Mouse (Mus musculus) gastrocnemius, postnatal 25 days (tissue): ENCODE data around the gene Stk16. TPM values are rescaled to one million over a fixed set of nuclear protein-coding genes. Genes with fewer than 3 reads are reported as not detected.
"Not testable (repeated sequence)": the region's sequence is repeated elsewhere in the genome, so short reads cannot be mapped to it uniquely, and the experiment has no call there.

ENCODE experiments used
- DNase-seq: peaks from one replicate; pipeline ENCODE4 v3.0.0; 2022
- total RNA-seq, 2 experiments: library from RNA; stranded (reverse); gene quantifications; 1 replicate in 1 of 2; 2 replicates in 1 of 2; pipeline ENCODE4 v1.2.3; 2021

The Stk16 gene
- total RNA-seq, 2 experiments from 2014 or later = 23.1 to 26.0 TPM

- no peak for DNase-seq
These were observed 1.9 kb downstream of the Stk16 start for GRCm38 (mm10) chr1:75212542-75212941.

GRCm38 (mm10) chr1:75213096-75213495, 2.5 kb downstream of the Stk16 start:
- DNase-seq = no peak

DNA sequence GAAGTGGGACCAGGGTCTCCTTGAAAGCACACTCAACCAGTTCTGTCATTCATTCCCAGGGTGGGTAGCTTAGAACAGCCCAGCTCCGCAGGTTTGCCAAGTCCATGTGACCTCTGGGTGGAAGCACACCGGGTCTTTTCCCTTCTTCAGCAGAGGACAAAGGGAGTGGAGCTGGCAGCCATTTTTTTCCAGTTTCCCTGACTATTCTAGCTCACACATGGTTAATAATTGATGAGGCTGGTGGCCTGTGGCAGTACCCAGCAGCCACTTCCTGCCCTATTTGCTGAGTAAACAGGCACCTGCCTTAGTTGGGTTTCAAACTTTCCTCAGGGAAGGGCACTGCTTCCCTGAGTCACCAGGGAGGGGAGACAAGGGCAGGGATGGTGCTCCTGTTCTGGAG, 3.8 kb downstream of the Stk16 start:
- DNase-seq = no peak

DNA sequence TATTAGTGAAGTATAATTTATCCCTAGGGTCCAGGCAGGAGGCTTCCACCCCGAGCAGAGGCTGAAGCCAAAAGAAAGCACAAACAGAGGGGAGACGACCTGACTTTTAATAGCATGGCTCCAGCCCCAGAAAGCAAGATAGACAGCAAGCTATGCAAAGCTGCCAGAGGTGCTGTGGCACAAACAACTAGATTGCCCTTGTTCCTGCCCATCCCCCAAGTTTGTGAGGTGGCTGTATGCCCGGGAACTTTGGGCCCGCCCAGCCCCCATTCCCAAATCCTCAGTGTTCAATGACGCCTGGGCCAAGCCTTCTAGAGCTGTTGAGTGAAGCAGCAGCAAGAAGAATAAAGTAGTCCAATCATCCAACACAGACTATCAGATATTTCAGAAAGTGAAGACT, 4.2 kb downstream of the Stk16 start:
- peak; percentile 40 for DNase-seq

DNA sequence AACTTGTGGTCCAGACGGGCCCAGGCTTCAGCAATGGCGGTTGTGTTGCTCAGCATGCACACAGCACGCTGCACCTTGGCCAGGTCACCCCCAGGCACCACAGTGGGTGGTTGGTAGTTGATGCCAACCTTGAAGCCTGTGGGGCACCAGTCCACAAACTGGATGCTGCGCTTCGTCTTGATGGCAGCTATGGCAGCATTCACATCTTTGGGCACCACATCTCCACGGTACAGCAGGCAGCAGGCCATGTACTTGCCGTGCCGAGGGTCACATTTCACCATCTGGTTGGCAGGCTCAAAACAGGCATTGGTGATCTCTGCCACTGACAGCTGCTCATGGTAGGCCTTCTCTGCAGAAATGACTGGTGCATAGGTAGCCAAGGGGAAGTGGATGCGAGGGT, 5.1 kb downstream of the Stk16 start:
- DNase-seq = peak; percentile 66

DNA sequence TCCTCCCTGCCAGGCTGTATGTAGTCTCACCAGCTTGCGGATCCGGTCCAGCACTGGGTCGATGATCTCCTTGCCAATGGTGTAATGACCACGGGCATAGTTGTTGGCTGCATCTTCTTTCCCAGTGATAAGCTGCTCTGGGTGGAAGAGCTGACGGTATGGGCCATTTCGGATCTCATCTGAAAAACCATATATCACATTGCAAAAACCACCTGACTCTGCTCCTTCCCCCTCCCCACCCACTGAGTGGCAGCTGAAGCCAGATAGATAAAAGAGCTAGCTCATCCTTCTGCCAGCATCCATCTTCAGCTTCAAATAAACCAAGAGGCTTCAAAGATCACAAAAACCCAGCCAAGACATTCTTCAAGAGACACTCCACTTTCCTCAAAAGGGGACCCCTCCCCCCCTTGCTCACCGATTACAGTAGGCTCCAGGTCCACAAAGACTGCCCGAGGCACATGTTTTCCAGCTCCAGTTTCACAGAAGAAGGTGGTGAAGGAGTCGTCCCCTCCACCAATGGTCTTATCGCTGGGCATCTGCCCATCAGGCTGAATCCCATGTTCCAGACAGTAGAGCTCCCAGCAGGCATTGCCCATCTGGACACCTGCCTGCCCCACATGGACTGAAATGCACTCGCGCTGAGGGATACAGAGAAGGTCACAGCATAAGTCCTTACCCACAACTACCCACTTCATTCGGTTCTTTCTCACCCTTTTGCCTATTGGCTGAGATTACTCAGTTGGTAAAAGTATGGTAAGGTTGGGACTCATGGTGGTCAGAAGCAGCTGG, 6.4 kb downstream of the Stk16 start:
- DNase-seq = peak; percentile 77

DNA sequence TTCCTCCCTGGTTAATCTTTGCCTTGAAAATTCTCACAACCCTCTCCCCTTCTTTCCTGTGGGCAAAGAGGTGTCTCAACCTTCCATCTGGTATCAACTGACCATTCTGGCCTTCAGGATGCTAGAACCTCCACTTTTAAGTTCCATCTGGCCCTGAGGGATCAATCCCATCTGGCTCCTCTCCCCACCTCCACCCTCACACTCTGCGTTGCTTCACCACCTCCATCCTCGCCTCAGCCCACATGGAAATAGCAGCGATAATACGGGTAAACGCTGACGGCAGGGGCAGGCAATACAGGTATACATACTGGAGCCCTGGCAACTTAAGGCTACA, 7.2 kb downstream of the Stk16 start:
- no peak for DNase-seq

DNA sequence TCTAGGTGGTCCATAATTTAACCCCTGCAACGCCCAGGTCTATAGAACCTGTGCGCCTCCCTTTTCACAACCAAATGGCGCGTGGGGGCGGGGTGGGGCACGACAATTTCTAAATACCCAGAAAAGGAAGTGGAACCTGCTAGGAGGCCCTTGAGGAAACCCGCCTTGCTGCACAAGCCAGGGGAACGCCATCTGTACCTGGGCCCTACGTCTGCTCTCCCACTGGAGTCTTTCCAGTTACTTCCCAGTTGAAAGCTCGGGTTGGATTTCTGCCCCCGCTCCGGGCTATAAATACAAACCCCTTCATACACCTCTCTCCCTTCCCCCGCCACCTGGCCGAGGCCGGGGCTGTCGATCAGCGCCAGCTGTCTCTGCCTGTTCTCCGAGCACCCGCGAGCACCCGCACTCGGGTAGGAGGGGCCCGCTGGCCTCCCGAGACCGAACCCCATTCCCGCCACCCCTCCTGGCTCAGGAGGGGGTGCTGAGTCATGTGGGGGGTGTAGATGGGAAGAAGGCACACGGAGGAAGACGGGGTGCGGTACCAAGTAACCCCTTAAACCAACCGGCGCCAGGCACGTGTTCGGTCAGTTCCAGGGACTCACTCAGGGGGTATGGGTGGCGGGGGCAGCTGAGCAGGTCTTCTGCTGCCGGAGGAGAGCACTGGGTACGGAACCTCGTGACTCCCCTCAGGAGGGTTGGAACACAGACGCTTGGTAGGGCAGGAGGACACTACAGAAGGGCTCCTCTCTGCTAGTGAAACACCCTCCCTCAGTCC, 7.8 kb downstream of the Stk16 start:
- peak; percentile 90 for DNase-seq

GRCm38 (mm10) chr1:75219078-75219477, 8.4 kb downstream of the Stk16 start:
- DNase-seq = peak; percentile 88

DNA sequence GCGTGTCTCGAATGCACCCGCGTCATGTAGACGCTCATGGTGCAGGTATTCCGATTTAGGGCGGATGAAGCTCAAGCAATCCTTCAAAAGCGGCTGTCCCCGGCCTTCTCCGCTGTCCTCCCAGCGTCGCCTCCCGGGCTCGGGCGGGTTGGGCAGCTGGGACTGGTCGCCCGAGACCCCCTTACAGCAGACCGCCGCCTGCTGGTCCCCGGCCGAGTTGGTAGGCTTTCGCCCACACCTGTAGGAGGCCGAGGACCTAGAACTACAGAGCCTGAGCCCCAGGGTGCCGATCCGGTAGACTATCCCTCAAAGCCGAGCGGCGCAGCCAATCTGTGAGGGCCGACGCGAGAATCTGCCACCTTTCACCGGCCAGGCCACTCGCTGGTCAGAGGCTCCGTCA, 8.9 kb downstream of the Stk16 start, which contains the start of gene Tuba4a:
Gene Tuba4a, minus strand, starts transcription at position 335 of the 400 bp plus-strand sequence.
- DNase-seq = no peak

- DNase-seq = no peak
These were observed 10.9 kb downstream of the Stk16 start for GRCm38 (mm10) chr1:75221538-75221937.

DNA sequence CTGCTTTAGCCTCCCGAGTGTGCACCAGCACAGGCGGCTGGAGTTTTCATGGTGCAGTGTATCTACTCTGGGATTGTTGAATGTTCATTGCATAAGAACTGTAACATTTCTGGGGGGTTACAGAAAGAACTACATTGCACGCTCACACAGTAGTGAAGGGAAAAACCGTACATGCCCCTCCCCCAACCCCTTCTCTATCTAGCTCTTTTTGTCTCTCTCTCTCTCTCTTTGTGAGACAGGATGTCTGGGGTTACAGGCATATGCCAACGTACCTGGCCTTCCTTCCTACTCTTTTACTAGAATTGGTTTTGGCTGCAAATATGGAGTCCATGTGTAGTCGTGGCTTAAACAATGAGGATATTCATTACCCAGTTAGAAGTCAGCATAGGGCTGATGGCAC, 12.3 kb downstream of the Stk16 start:
- DNase-seq = no peak

DNA sequence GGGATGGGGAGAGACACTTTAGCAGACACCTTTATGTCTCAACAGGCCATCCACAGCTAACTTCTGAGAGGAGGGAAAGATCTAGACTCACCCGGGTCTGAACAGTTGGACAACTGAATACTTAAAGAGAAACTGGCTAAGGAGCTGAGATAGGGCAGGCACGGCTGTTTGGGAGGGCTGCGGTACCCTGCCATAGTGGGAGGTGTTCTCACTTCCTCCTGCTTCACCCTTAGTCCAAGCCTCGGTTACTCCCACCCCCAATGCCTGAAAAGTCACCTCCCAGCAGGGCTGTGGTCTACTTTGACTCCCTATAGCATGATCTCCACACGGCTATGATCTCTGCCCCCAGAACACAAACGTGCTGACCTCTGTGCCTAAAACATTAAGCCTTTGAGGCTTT, 12.9 kb downstream of the Stk16 start:
- no peak for DNase-seq

- no peak for DNase-seq
These were observed 14.8 kb downstream of the Stk16 start for GRCm38 (mm10) chr1:75225473-75225872.

DNA sequence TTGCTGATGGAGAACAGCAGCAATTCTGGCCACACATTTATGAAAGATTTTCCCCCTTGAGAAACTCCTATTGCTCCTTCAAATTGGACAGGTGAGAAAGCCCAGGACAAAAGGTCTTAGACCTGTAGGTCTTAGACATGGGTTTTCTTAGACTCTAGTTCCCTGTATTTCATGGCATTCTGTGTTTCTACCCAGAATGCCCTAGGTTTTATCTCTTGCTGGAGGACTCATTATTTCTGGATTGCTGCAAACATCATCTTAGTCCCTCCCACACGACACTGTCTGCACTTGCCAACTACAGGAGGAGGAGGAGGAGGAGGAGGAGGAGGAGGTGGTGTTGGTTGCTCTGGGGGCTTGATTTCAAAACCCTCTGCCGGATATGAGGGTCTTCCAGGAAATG, 15.5 kb downstream of the Stk16 start:
- no peak for DNase-seq

DNA sequence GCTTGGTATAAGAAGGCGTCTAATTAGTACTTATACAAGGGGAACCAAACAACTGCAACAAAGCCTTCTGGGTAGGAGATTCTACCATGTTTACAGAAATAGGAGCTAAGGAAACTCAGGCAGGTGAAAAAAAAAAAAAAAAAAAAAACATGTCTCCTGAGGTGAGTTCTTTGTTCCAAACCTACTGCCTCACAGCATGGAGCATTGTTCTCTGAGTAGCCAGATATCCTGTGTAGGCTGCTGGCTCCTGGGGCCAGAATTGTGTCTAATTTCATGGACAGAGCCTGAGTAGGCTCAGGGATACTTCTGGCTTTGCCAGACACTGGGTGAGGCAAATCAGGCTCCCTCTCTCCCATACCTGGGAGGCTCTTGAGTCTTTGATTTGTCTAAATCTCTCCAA, 17.0 kb downstream of the Stk16 start:
- no peak for DNase-seq

GRCm38 (mm10) chr1:75229158-75229557, 18.5 kb downstream of the Stk16 start:
- no peak for DNase-seq

GRCm38 (mm10) chr1:75230335-75230994, 19.8 kb downstream of the Stk16 start:
- no peak for DNase-seq

DNA sequence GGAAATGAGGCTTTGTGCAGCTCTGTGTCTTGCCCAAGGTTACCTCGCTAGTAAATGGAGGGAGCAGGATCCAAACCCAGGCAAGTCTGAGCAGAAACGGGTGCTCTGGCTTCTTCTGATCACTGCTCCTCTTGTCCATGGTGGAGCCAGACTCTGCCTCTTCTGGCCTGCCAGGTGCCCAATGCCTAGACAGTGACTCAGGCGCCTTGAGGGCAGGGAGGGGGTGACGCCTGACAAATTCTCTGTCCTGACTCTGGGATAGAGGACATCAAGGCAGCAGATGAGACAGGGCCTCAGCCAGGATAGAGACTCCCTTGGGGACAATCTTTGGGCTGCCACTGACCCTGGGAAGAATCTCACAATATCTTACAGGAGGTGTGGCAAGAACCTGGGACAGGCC, 20.6 kb downstream of the Stk16 start:
- no peak for DNase-seq

DNA sequence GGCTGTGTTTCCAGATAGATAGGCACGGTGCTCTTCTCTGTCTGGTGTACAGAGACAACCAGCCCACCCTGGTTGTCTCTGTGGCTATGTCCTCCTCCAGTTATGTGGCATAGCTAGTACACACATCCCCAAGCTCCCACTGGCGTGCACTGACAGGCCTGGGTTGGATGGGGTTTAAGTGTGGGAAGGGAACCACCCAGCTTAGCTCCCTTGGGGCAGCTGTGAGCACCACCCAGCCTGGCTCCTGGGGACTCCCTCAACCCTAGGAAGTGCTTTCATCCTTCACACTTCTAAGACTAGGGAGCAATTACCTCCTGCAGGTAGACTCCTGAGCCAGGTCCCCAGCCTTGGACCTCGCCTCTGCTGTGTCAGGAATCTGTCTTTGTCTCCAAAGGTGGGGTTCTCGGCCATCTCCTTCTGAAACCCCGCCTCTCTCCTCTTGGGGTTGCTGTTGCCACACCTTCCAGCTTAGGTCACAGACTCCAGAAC, 21.1 kb downstream of the Stk16 start, which contains the start of gene A630095N17Rik:
Gene A630095N17Rik, minus strand, starts transcription at position 439 of the 489 bp plus-strand sequence.
- no peak for DNase-seq

DNA sequence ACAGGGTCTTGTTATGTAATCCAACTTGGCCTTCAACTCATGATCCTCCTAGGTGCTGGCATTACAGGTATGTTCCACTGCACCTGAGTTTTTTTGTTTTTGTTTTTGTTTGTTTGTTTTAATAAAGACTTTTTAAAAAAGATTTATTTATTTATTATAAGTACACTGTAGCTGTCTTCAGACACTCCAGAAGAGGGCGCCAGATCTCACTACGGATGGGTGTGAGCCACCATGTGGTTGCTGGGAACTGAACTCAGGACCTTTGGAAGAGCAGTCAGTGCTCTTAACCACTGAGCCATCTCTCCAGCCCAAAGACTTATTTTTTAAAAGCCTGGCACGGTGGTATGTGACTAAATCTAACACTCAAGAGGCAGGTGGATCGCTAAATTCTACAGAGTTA, 21.9 kb downstream of the Stk16 start:
- DNase-seq = not testable (repeated sequence)

GRCm38 (mm10) chr1:75234606-75235005, 24.0 kb downstream of the Stk16 start:
- peak; percentile 46 for DNase-seq
